Mouse (Mus musculus) cerebellum, adult 2 months (tissue): ENCODE measurements around the gene Sgsm3.

Experiments
- CTCF ChIP-seq: fragments of 200-500 bp; IDR thresholded peaks from 2 replicates; pipeline ENCODE4 v1.5.1; 2011; ENCODE audit warnings: low read depth, mild to moderate bottlenecking, control low read depth, low read length, moderate library complexity, borderline replicate concordance; ENCODE audit not compliant: insufficient read depth
- POLR2A ChIP-seq: fragments of 200-500 bp; IDR thresholded peaks from 2 replicates; pipeline ENCODE4 v1.6.1; 2011; ENCODE audit warnings: low read length, control low read depth, borderline replicate concordance; ENCODE audit not compliant: insufficient read depth

- TF ChIP-seq CTCF: no peak
- no peak for TF ChIP-seq POLR2A
Measured at GRCm38 (mm10) chr15:81046061-81046460, 68.5 kb downstream of the Sgsm3 start.
